Mouse (Mus musculus) retina, embryonic 14.5 days (tissue): ENCODE measurements around the gene Tmem63b.
A peak's percentile ranks its signal among the peaks of the same experiment; 100 is the strongest.

ENCODE experiments used
- DNase-seq: peaks from one replicate; pipeline ENCODE4 v3.0.0-alpha.2; 2015; ENCODE audit warnings: low spot score

Gene Tmem63b

GRCm38 (mm10) chr17:45686716-45687115, at the start of gene Tmem63b:
Gene Tmem63b, minus strand, starts transcription at chr17:45686905.
- peak; percentile 37 for DNase-seq

- DNase-seq, result peak; percentile 89
These were observed 48.9 kb upstream of the Tmem63b start for GRCm38 (mm10) chr17:45735382-45736310.

GRCm38 (mm10) chr17:45734881-45735280, 48.2 kb upstream of the Tmem63b start:
- no peak for DNase-seq

- DNase-seq, result peak; percentile 67
These were observed 47.6 kb upstream of the Tmem63b start for GRCm38 (mm10) chr17:45734333-45734732.

- DNase-seq, result peak; percentile 65
These were observed 47.1 kb upstream of the Tmem63b start, which contains the start of gene 1600014C23Rik for GRCm38 (mm10) chr17:45733735-45734301. Gene 1600014C23Rik, minus strand, starts transcription at chr17:45733844.

- no peak for DNase-seq
These were observed 46.5 kb upstream of the Tmem63b start for GRCm38 (mm10) chr17:45733038-45733734.

GRCm38 (mm10) chr17:45731172-45731864, 44.6 kb upstream of the Tmem63b start:
- peak; percentile 97 for DNase-seq

GRCm38 (mm10) chr17:45730696-45731095, 44.0 kb upstream of the Tmem63b start:
- DNase-seq, result no peak

GRCm38 (mm10) chr17:45729387-45729786, 42.7 kb upstream of the Tmem63b start:
- DNase-seq, result no peak

- no peak for DNase-seq
These were observed 41.4 kb upstream of the Tmem63b start for GRCm38 (mm10) chr17:45727983-45728723.

GRCm38 (mm10) chr17:45727481-45727880, 40.8 kb upstream of the Tmem63b start:
- DNase-seq, result no peak

- no peak for DNase-seq
These were observed 39.5 kb upstream of the Tmem63b start for GRCm38 (mm10) chr17:45726249-45726648.

- no peak for DNase-seq
These were observed 37.8 kb upstream of the Tmem63b start for GRCm38 (mm10) chr17:45724574-45724921.

- peak; percentile 97 for DNase-seq
These were observed 37.2 kb upstream of the Tmem63b start for GRCm38 (mm10) chr17:45723732-45724573.

GRCm38 (mm10) chr17:45718323-45718722, 31.6 kb upstream of the Tmem63b start:
- peak; percentile 85 for DNase-seq

GRCm38 (mm10) chr17:45711525-45711924, 24.8 kb upstream of the Tmem63b start:
- no peak for DNase-seq

GRCm38 (mm10) chr17:45710407-45710806, 23.7 kb upstream of the Tmem63b start:
- DNase-seq, result no peak

- no peak for DNase-seq
These were observed 23.1 kb upstream of the Tmem63b start for GRCm38 (mm10) chr17:45709829-45710228.

GRCm38 (mm10) chr17:45708179-45708578, 21.5 kb upstream of the Tmem63b start:
- DNase-seq, result no peak

- no peak for DNase-seq
These were observed 20.7 kb upstream of the Tmem63b start for GRCm38 (mm10) chr17:45707376-45707775.
